Mouse (Mus musculus) liver, embryonic 14.5 days (tissue): ENCODE results near the gene Zfr. TPM values are rescaled to one million over a fixed set of nuclear protein-coding genes. Genes with fewer than 3 reads are reported as not detected.

ENCODE experiments used
- ATAC-seq: fragments of 200-750 bp; cut with Nextera tagmentation; 2 replicates; pipeline ENCODE4 v1.8.0; 2017; ENCODE audit warnings: moderate number of reproducible peaks, mild to moderate bottlenecking, moderate library complexity; ENCODE audit not compliant: insufficient read depth
- DNase-seq, 3 experiments: peaks; one replicate each; pipeline ENCODE4 v3.0.0-alpha.2; 2012 to 2013; ENCODE audit warnings: low read depth in 3 of 3, low spot score in 3 of 3
- H3K27ac ChIP-seq: fragments of 300-500 bp; sonication (generic); 2 replicates; pipeline ENCODE4 v1.5.1; 2014; ENCODE audit warnings: moderate library complexity, mild to moderate bottlenecking, control low read depth, inconsistent platforms
- H3K27me3 ChIP-seq: fragments of 300-500 bp; sonication (generic); 2 replicates; pipeline ENCODE4 v1.6.1; 2014; ENCODE audit warnings: mild to moderate bottlenecking, low read length, moderate library complexity; ENCODE audit not compliant: control insufficient read depth, insufficient read depth
- H3K36me3 ChIP-seq: fragments of 300-500 bp; sonication (generic); replicated peaks from 2 replicates; pipeline ENCODE4 v1.6.1; 2014; ENCODE audit warnings: low read depth; ENCODE audit not compliant: control insufficient read depth, insufficient read depth
- H3K4me1 ChIP-seq, 2 experiments: fragments of 200-500 bp in 1 of 2; fragments of 300-500 bp in 1 of 2; sonication (generic) in 1 of 2; replicated peaks; 2 replicates each; pipeline ENCODE4 v1.6.1; 2012 to 2014; ENCODE audit warnings: antibody characterized with exemption in 1 of 2, inconsistent platforms in 1 of 2, low read length in 1 of 2; ENCODE audit not compliant: control insufficient read depth in 2 of 2, insufficient read depth in 2 of 2
- H3K4me2 ChIP-seq: fragments of 300-500 bp; sonication (generic); 2 replicates; pipeline ENCODE4 v1.6.1; 2014; ENCODE audit warnings: low read depth, mild to moderate bottlenecking, control low read depth, moderate library complexity
- H3K4me3 ChIP-seq, 2 experiments: fragments of 200-500 bp in 1 of 2; fragments of 300-500 bp in 1 of 2; sonication (generic) in 1 of 2; 2 replicates each; pipeline ENCODE4 v1.5.1; 2012 to 2014; ENCODE audit warnings: low read depth in 2 of 2, low read length in 2 of 2, mild to moderate bottlenecking in 2 of 2, control low read depth in 1 of 2, inconsistent platforms in 1 of 2, moderate library complexity in 1 of 2; ENCODE audit not compliant: insufficient read depth in 1 of 2
- H3K9ac ChIP-seq: fragments of 300-500 bp; sonication (generic); replicated peaks from 2 replicates; pipeline ENCODE4 v1.6.1; 2014; ENCODE audit warnings: mild to moderate bottlenecking, control low read depth, moderate library complexity
- H3K9me3 ChIP-seq: fragments of 300-500 bp; sonication (generic); 2 replicates; pipeline ENCODE4 v1.6.1; 2016; ENCODE audit warnings: low read length, mixed read lengths; ENCODE audit not compliant: control insufficient read depth
- CTCF ChIP-seq: IDR thresholded peaks from 2 replicates; pipeline ENCODE4 v1.5.1; 2016; ENCODE audit warnings: antibody characterized with exemption, low read depth, control low read depth
- EP300 ChIP-seq: IDR thresholded peaks from 2 replicates; pipeline ENCODE4 v1.6.1; 2016; ENCODE audit warnings: antibody characterized with exemption, low read depth
- WGBS: fragments of 180-500 bp; shearing (Covaris S2); extraction: QIAGEN DNeasy Blood & Tissue Kit; methylation state at CpG from one replicate; pipeline ENCODE4 v1.1.7; 2014; ENCODE audit not compliant: insufficient replicate concordance; 5-methylcytosine and 5-hydroxymethylcytosine counted together
- polyA plus RNA-seq, 2 experiments: library from polyadenylated mRNA; depleted of rRNA in 1 of 2; stranded (reverse) in 1 of 2; unstranded in 1 of 2; fragments of >200 nt; fragmentation: Nextera tagmentation in 1 of 2; extraction: Ambion mirVana in 1 of 2; gene quantifications; 2 replicates each; pipeline versions ENCODE4 v1.2.1 to v1.2.3; 2012 to 2014

Gene Zfr
- polyA plus RNA-seq (2012; rRNA removed) (17.8 and 21.8 TPM in 2 replicates), polyA plus RNA-seq (2014; fragmentation: Nextera tagmentation; extraction: Ambion mirVana) (42.2 and 49.5 TPM in 2 replicates)

GRCm38 (mm10) chr15:12117242-12118092 is at the start of gene Zfr:
TSS of gene Zfr (plus strand) at chr15:12117831.
- peak within 1 kb of the TSS; percentile 72 for H3K4me2 ChIP-seq
- H3K9me3 ChIP-seq: no peaks in the 10 kb centered on the region
- DNase-seq: peak; percentile 66 to 79 (median 68)
- H3K4me1 ChIP-seq: peaks cover 8 to 15% of the 10 kb centered on the region in 2 experiments
- peak within 1 kb of the TSS; percentile 87 for H3K9ac ChIP-seq
- under 1% methylated on average over 53 of the region's 59 CpGs for WGBS
- H3K4me3 ChIP-seq: peak within 1 kb of the TSS; percentile 80 to 88
- H3K27ac ChIP-seq: peak within 1 kb of the TSS; percentile 43
- no peaks in the 10 kb centered on the region for H3K27me3 ChIP-seq
- H3K36me3 ChIP-seq: no peaks in the 10 kb centered on the region; the same call in 1 of the 2 replicates
- TF ChIP-seq CTCF (peak; percentile 74), EP300 (no peak)
- ATAC-seq: peak; percentile 88

- no peak overlapping the region for H3K4me2 ChIP-seq
- H3K9ac ChIP-seq: no peak overlapping the region
- H3K36me3 ChIP-seq: no peaks in the 10 kb centered on the region
- DNase-seq: no peak
- H3K27ac ChIP-seq: no peak overlapping the region
- no peak for ATAC-seq
- peaks cover 0 to 2% of the 10 kb centered on the region in 2 experiments; a peak in 1 of 4 replicates for H3K4me1 ChIP-seq
- WGBS: 30% methylated on average over 2 of the region's 2 CpGs
- H3K27me3 ChIP-seq: no peaks in the 10 kb centered on the region
- no peak for TF ChIP-seq CTCF
- TF ChIP-seq EP300: no peak
- H3K9me3 ChIP-seq: no peaks in the 10 kb centered on the region
- no peak overlapping the region for H3K4me3 ChIP-seq
Observed at GRCm38 (mm10) chr15:12067971-12068370, 49.7 kb upstream of the Zfr start.

GRCm38 (mm10) chr15:12068395-12069218 is 49.0 kb upstream of the Zfr start:
- Histone ChIP-seq H3K4me2 (no peak overlapping the region), H3K27ac (no peak overlapping the region), H3K27me3 (no peaks in the 10 kb centered on the region), H3K9ac (no peak overlapping the region), H3K36me3 (no peaks in the 10 kb centered on the region), H3K4me3 (no peak overlapping the region), H3K4me1 (peaks cover 0 to 2% of the 10 kb centered on the region in 2 experiments; a peak in 1 of 4 replicates), H3K9me3 (no peaks in the 10 kb centered on the region)
- no peak for TF ChIP-seq CTCF
- TF ChIP-seq EP300: no peak
- WGBS: 49% methylated on average over 9 of the region's 9 CpGs
- ATAC-seq (no peak), DNase-seq (no peak)

GRCm38 (mm10) chr15:12072709-12073336 is 44.8 kb upstream of the Zfr start:
- no peaks in the 10 kb centered on the region for H3K36me3 ChIP-seq
- no peak overlapping the region for H3K4me3 ChIP-seq
- no peak overlapping the region for H3K4me2 ChIP-seq
- 71% methylated on average over 7 of the region's 7 CpGs for WGBS
- ATAC-seq: no peak
- TF ChIP-seq CTCF (no peak), EP300 (no peak)
- no peak for DNase-seq
- H3K27me3 ChIP-seq: no peaks in the 10 kb centered on the region
- H3K4me1 ChIP-seq: peaks cover 0 to 2% of the 10 kb centered on the region in 2 experiments; a peak in 1 of 4 replicates
- no peaks in the 10 kb centered on the region for H3K9me3 ChIP-seq
- no peak overlapping the region for H3K9ac ChIP-seq
- no peak overlapping the region for H3K27ac ChIP-seq
